Mouse (Mus musculus): ENCODE data around the gene Gpr107. TPM values are rescaled to one million over a fixed set of nuclear protein-coding genes. Genes with fewer than 3 reads are reported as not detected.

Gpr107 gene
- total and polyA plus RNA-seq, 3 experiments: 16.4 to 18.3 TPM; not detected in 1

Other genes with a start within 250 kb of the Gpr107 start
- not detected in 2 replicates for gene Ptges, start 222.5 kb upstream of the Gpr107 start, total RNA-seq (2012; rRNA removed)
- gene Ptges, start 222.5 kb upstream of the Gpr107 start, polyA plus RNA-seq (2012; ENCODE audit: insufficient read depth in 1 of 2, insufficient read length in 2 of 2, low read depth in 1 of 2, low replicate concordance in 2 of 2, missing spikeins in 1 of 2): not detected
- 26.1 and 36.9 TPM in 2 replicates for gene Tor1b, start 199.4 kb upstream of the Gpr107 start, total RNA-seq (2012; rRNA removed)
- gene Tor1b, start 199.4 kb upstream of the Gpr107 start, polyA plus RNA-seq (2012; ENCODE audit: insufficient read depth in 1 of 2, insufficient read length in 2 of 2, low read depth in 1 of 2, low replicate concordance in 2 of 2, missing spikeins in 1 of 2): 10 to 100 TPM; 33.0 to 55.6 TPM
- gene Tor1a, start 184.4 kb upstream of the Gpr107 start, total RNA-seq (2012; rRNA removed): 45.8 and 55.6 TPM in 2 replicates
- gene Tor1a, start 184.4 kb upstream of the Gpr107 start, polyA plus RNA-seq (2012; ENCODE audit: insufficient read depth in 1 of 2, insufficient read length in 2 of 2, low read depth in 1 of 2, low replicate concordance in 2 of 2, missing spikeins in 1 of 2): 10 to 100 TPM in 1 of 2 experiments, not detected in 1; 60.1 TPM
- gene BC005624, start 170.1 kb upstream of the Gpr107 start, total RNA-seq (2012; rRNA removed): 36.8 and 39.6 TPM in 2 replicates
- gene BC005624, start 170.1 kb upstream of the Gpr107 start, polyA plus RNA-seq (2012; ENCODE audit: insufficient read depth in 1 of 2, insufficient read length in 2 of 2, low read depth in 1 of 2, low replicate concordance in 2 of 2, missing spikeins in 1 of 2): 10 to 100 TPM in 1 of 2 experiments, not detected in 1; 63.0 TPM
- 7.0 and 9.4 TPM in 2 replicates for gene Usp20, start 170.0 kb upstream of the Gpr107 start, total RNA-seq (2012; rRNA removed)
- gene Usp20, start 170.0 kb upstream of the Gpr107 start, polyA plus RNA-seq (2012; ENCODE audit: insufficient read depth in 1 of 2, insufficient read length in 2 of 2, low read depth in 1 of 2, low replicate concordance in 2 of 2, missing spikeins in 1 of 2): 10 to 100 TPM in 1 of 2 experiments, not detected in 1; 10.8 TPM
- gene Fnbp1, start 10.3 kb upstream of the Gpr107 start, total RNA-seq (2012; rRNA removed): 3.4 and 4.7 TPM in 2 replicates
- gene Fnbp1, start 10.3 kb upstream of the Gpr107 start, polyA plus RNA-seq (2012; ENCODE audit: insufficient read depth in 1 of 2, insufficient read length in 2 of 2, low read depth in 1 of 2, low replicate concordance in 2 of 2, missing spikeins in 1 of 2): 10 to 100 TPM in 1 of 2 experiments, not detected in 1; 17.5 TPM
- gene Ncs1, start 93.5 kb downstream of the Gpr107 start, total RNA-seq (2012; rRNA removed): 10.5 and 14.5 TPM in 2 replicates
- gene Ncs1, start 93.5 kb downstream of the Gpr107 start, polyA plus RNA-seq (2012; ENCODE audit: insufficient read depth in 1 of 2, insufficient read length in 2 of 2, low read depth in 1 of 2, low replicate concordance in 2 of 2, missing spikeins in 1 of 2): 10 to 100 TPM in 1 of 2 experiments, not detected in 1; 17.6 TPM
- gene Hmcn2, start 162.1 kb downstream of the Gpr107 start, total RNA-seq (2012; rRNA removed): 0.03 TPM in 1 of 2 replicates, not detected in the other
- gene Hmcn2, start 162.1 kb downstream of the Gpr107 start, polyA plus RNA-seq (2012; ENCODE audit: insufficient read depth in 1 of 2, insufficient read length in 2 of 2, low read depth in 1 of 2, low replicate concordance in 2 of 2, missing spikeins in 1 of 2): under 1 TPM in 1 of 2 experiments, not detected in 1; 0.18 TPM